Mouse (Mus musculus): Measurements from ENCODE around the gene Cpt1b. TPM values are rescaled to one million over a fixed set of nuclear protein-coding genes. Genes with fewer than 3 reads are reported as not detected.

Gene Cpt1b
- total and polyA plus RNA-seq, 2 experiments from 2014 or later, result 2.2 to 2.4 TPM

GRCm38 (mm10) chr15:89459821-89460220 lies 34.2 kb upstream of the Cpt1b start:
- no peak overlapping the region for H3K9ac ChIP-seq (replicated peaks; ENCODE audit: low read length, poor library complexity, severe bottlenecking)
- no peak overlapping the region for H3K27ac ChIP-seq (ENCODE audit: low read depth, low read length)
- DNase-seq (ENCODE audit: low spot score), result no peak
- no peaks in the 10 kb centered on the region for H3K27me3 ChIP-seq (ENCODE audit: insufficient read depth, low read length)
- 93% methylated on average over 7 of the region's 7 CpGs for WGBS
- ATAC-seq (ENCODE audit: low FRiP score), result no peak
- H3K4me2 ChIP-seq (ENCODE audit: low read depth, low read length, poor library complexity, severe bottlenecking), result no peak overlapping the region
- H3K4me3 ChIP-seq (ENCODE audit: low read depth, low read length), result no peak overlapping the region
- H3K9me3 ChIP-seq (ENCODE audit: low read length), result no peaks in the 10 kb centered on the region
- peaks cover 8% of the 10 kb centered on the region for H3K4me1 ChIP-seq (ENCODE audit: insufficient read depth, low read length)
- peaks cover 64% of the 10 kb centered on the region for H3K36me3 ChIP-seq (ENCODE audit: insufficient read depth, low read length)
- TF ChIP-seq CTCF (IDR thresholded peaks at IDR 0.05), result no peak

GRCm38 (mm10) chr15:89458942-89459341 lies 33.3 kb upstream of the Cpt1b start:
- no peak overlapping the region for H3K4me3 ChIP-seq (ENCODE audit: low read depth, low read length)
- no peak for TF ChIP-seq CTCF (IDR thresholded peaks at IDR 0.05)
- peaks cover 11% of the 10 kb centered on the region for H3K4me1 ChIP-seq (ENCODE audit: insufficient read depth, low read length)
- no peaks in the 10 kb centered on the region for H3K27me3 ChIP-seq (ENCODE audit: insufficient read depth, low read length)
- WGBS, result 94% methylated on average over 15 of the region's 15 CpGs
- no peak overlapping the region for H3K9ac ChIP-seq (replicated peaks; ENCODE audit: low read length, poor library complexity, severe bottlenecking)
- no peak overlapping the region for H3K4me2 ChIP-seq (ENCODE audit: low read depth, low read length, poor library complexity, severe bottlenecking)
- no peaks in the 10 kb centered on the region for H3K9me3 ChIP-seq (ENCODE audit: low read length)
- H3K27ac ChIP-seq (ENCODE audit: low read depth, low read length), result no peak overlapping the region
- ATAC-seq (ENCODE audit: low FRiP score) (no peak), DNase-seq (ENCODE audit: low spot score) (no peak)
- H3K36me3 ChIP-seq (ENCODE audit: insufficient read depth, low read length), result peaks cover 62% of the 10 kb centered on the region

- Histone ChIP-seq H3K9ac (replicated peaks; ENCODE audit: low read length, poor library complexity, severe bottlenecking) (peak overlapping the region; percentile 33; the same call in 1 of the 2 replicates), H3K27me3 (ENCODE audit: insufficient read depth, low read length) (no peaks in the 10 kb centered on the region), H3K4me1 (ENCODE audit: insufficient read depth, low read length) (peaks cover 16% of the 10 kb centered on the region), H3K27ac (ENCODE audit: low read depth, low read length) (no peak overlapping the region), H3K36me3 (ENCODE audit: insufficient read depth, low read length) (peaks cover 41% of the 10 kb centered on the region), H3K4me2 (ENCODE audit: low read depth, low read length, poor library complexity, severe bottlenecking) (peak overlapping the region; percentile 95), H3K4me3 (ENCODE audit: low read depth, low read length) (peak overlapping the region; percentile 76; the same call in 1 of the 2 replicates), H3K9me3 (ENCODE audit: low read length) (no peaks in the 10 kb centered on the region)
- DNase-seq (ENCODE audit: low spot score), result no peak
- TF ChIP-seq CTCF (IDR thresholded peaks at IDR 0.05), result no peak
- 79% methylated on average over 6 of the region's 6 CpGs for WGBS
- ATAC-seq (ENCODE audit: low FRiP score), result no peak
Measured at GRCm38 (mm10) chr15:89455642-89456041, 30.0 kb upstream of the Cpt1b start.

GRCm38 (mm10) chr15:89454857-89455256 lies 29.2 kb upstream of the Cpt1b start:
- TF ChIP-seq CTCF (IDR thresholded peaks at IDR 0.05), result no peak
- H3K36me3 ChIP-seq (ENCODE audit: insufficient read depth, low read length), result peaks cover 34% of the 10 kb centered on the region
- ATAC-seq (ENCODE audit: low FRiP score) (no peak), DNase-seq (ENCODE audit: low spot score) (no peak)
- peak overlapping the region; percentile 85 for H3K9ac ChIP-seq (replicated peaks; ENCODE audit: low read length, poor library complexity, severe bottlenecking)
- H3K4me3 ChIP-seq (ENCODE audit: low read depth, low read length), result peak overlapping the region; percentile 76
- H3K4me2 ChIP-seq (ENCODE audit: low read depth, low read length, poor library complexity, severe bottlenecking), result peak overlapping the region; percentile 95
- H3K4me1 ChIP-seq (ENCODE audit: insufficient read depth, low read length), result peaks cover 16% of the 10 kb centered on the region
- no peaks in the 10 kb centered on the region for H3K9me3 ChIP-seq (ENCODE audit: low read length)
- 8% methylated on average over 4 of the region's 6 CpGs for WGBS
- no peaks in the 10 kb centered on the region for H3K27me3 ChIP-seq (ENCODE audit: insufficient read depth, low read length)
- H3K27ac ChIP-seq (ENCODE audit: low read depth, low read length), result peak overlapping the region; percentile 90

- Histone ChIP-seq H3K36me3 (ENCODE audit: insufficient read depth, low read length) (peaks cover 27% of the 10 kb centered on the region), H3K4me2 (ENCODE audit: low read depth, low read length, poor library complexity, severe bottlenecking) (peak within 1 kb of the TSS; percentile 95), H3K4me1 (ENCODE audit: insufficient read depth, low read length) (peaks cover 16% of the 10 kb centered on the region), H3K27ac (ENCODE audit: low read depth, low read length) (peak within 1 kb of the TSS; percentile 90), H3K9me3 (ENCODE audit: low read length) (no peaks in the 10 kb centered on the region), H3K27me3 (ENCODE audit: insufficient read depth, low read length) (no peaks in the 10 kb centered on the region), H3K4me3 (ENCODE audit: low read depth, low read length) (peak within 1 kb of the TSS; percentile 76), H3K9ac (replicated peaks; ENCODE audit: low read length, poor library complexity, severe bottlenecking) (peak within 1 kb of the TSS; percentile 85)
- peak; percentile 78 for ATAC-seq (ENCODE audit: low FRiP score)
- DNase-seq (ENCODE audit: low spot score), result peak; percentile 59
- WGBS, result under 1% methylated on average over 48 of the region's 53 CpGs
- peak; percentile 19; the same call in 1 of the 2 replicates for TF ChIP-seq CTCF (IDR thresholded peaks at IDR 0.05)
Measured at GRCm38 (mm10) chr15:89453865-89454478, 28.3 kb upstream of the Cpt1b start, which contains the start of gene Mapk8ip2. Gene Mapk8ip2, plus strand, starts transcription at chr15:89453913.
